Mouse (Mus musculus) intestine, embryonic 15.5 days (tissue): ENCODE results near the gene Apoa1. TPM values are rescaled to one million over a fixed set of nuclear protein-coding genes. Genes with fewer than 3 reads are reported as not detected.

Experiments used
- ATAC-seq: fragments of 200-750 bp; cut with Nextera tagmentation; 2 replicates; pipeline ENCODE4 v1.8.0; 2017; ENCODE audit warnings: moderate TSS enrichment, moderate library complexity
- H3K27ac ChIP-seq: fragments of 300-500 bp; sonication (generic); 2 replicates; pipeline ENCODE4 v1.5.1; 2015; ENCODE audit warnings: mild to moderate bottlenecking, inconsistent platforms
- H3K27me3 ChIP-seq: fragments of 300-500 bp; sonication (generic); replicated peaks from 2 replicates; pipeline ENCODE4 v1.6.1; 2015; ENCODE audit warnings: inconsistent platforms
- H3K36me3 ChIP-seq: fragments of 300-500 bp; sonication (generic); 2 replicates; pipeline ENCODE4 v1.6.1; 2015; ENCODE audit warnings: inconsistent platforms
- H3K4me1 ChIP-seq: fragments of 300-500 bp; sonication (generic); replicated peaks from 2 replicates; pipeline ENCODE4 v1.6.1; 2015; ENCODE audit warnings: inconsistent platforms
- H3K4me2 ChIP-seq: fragments of 300-500 bp; sonication (generic); replicated peaks from 2 replicates; pipeline ENCODE4 v1.6.1; 2015; ENCODE audit warnings: mild to moderate bottlenecking, inconsistent platforms
- H3K4me3 ChIP-seq: fragments of 300-500 bp; sonication (generic); replicated peaks from 2 replicates; pipeline ENCODE4 v1.5.1; 2015; ENCODE audit warnings: inconsistent platforms
- H3K9ac ChIP-seq: fragments of 300-500 bp; sonication (generic); 2 replicates; pipeline ENCODE4 v1.6.1; 2015; ENCODE audit warnings: inconsistent platforms
- H3K9me3 ChIP-seq: fragments of 300-500 bp; sonication (generic); 2 replicates; pipeline ENCODE4 v1.6.1; 2016; ENCODE audit warnings: inconsistent platforms
- WGBS: fragments of 180-500 bp; shearing (Covaris S2); methylation state at CpG from one replicate; pipeline ENCODE4 v1.1.7; 2015; 5-methylcytosine and 5-hydroxymethylcytosine counted together
- polyA plus RNA-seq: library from polyadenylated mRNA; unstranded; fragments of >200 nt; fragmentation: Nextera tagmentation; extraction: Ambion mirVana; gene quantifications from 2 replicates; pipeline ENCODE4 v1.2.1, GENCODE M21; 2015

The Apoa1 gene
- polyA plus RNA-seq, 1 experiment from 2014 or later, result 1,502 TPM

GRCm38 (mm10) chr9:46216744-46217470 lies 11.5 kb upstream of the Apoa1 start:
- no peak for ATAC-seq
- H3K36me3 ChIP-seq, result peaks cover 18% of the 10 kb centered on the region
- peaks cover 7% of the 10 kb centered on the region; the same call in 1 of the 2 replicates for H3K4me1 ChIP-seq
- H3K27me3 ChIP-seq, result no peaks in the 10 kb centered on the region
- 89% methylated on average over 13 of the region's 13 CpGs for WGBS
- no peak overlapping the region for H3K27ac ChIP-seq
- H3K9ac ChIP-seq, result no peak overlapping the region
- H3K4me3 ChIP-seq, result no peak overlapping the region
- H3K4me2 ChIP-seq, result no peak overlapping the region
- H3K9me3 ChIP-seq, result no peaks in the 10 kb centered on the region

- ATAC-seq, result no peak
- no peaks in the 10 kb centered on the region for H3K9me3 ChIP-seq
- no peak overlapping the region for H3K9ac ChIP-seq
- H3K4me3 ChIP-seq, result no peak overlapping the region
- H3K4me1 ChIP-seq, result peaks cover 7% of the 10 kb centered on the region; the same call in 1 of the 2 replicates
- H3K27ac ChIP-seq, result no peak overlapping the region
- no peaks in the 10 kb centered on the region for H3K27me3 ChIP-seq
- WGBS, result 79% methylated on average over 9 of the region's 9 CpGs
- H3K4me2 ChIP-seq, result no peak overlapping the region
- H3K36me3 ChIP-seq, result peaks cover 18% of the 10 kb centered on the region
Measured at GRCm38 (mm10) chr9:46218176-46218575, 10.2 kb upstream of the Apoa1 start.

- H3K9ac ChIP-seq, result no peak overlapping the region
- peaks cover 18% of the 10 kb centered on the region for H3K36me3 ChIP-seq
- no peak for ATAC-seq
- 79% methylated on average over 6 of the region's 6 CpGs for WGBS
- 0 out of 2 replicates have a peak, but pooled peaks cover 5% of the 10 kb centered on the region for H3K4me1 ChIP-seq
- H3K27ac ChIP-seq, result 0 out of 2 replicates have a peak overlapping the region, but pooled peaks have one; percentile 33
- H3K4me2 ChIP-seq, result no peak overlapping the region
- no peak overlapping the region for H3K4me3 ChIP-seq
- no peaks in the 10 kb centered on the region for H3K9me3 ChIP-seq
- no peaks in the 10 kb centered on the region for H3K27me3 ChIP-seq
Measured at GRCm38 (mm10) chr9:46223090-46223489, 5.3 kb upstream of the Apoa1 start.

- peak; percentile 60 for ATAC-seq
- no peak overlapping the region for H3K4me2 ChIP-seq
- H3K4me3 ChIP-seq, result no peak overlapping the region
- peaks cover 18% of the 10 kb centered on the region for H3K36me3 ChIP-seq
- H3K9ac ChIP-seq, result no peak overlapping the region
- peak overlapping the region; percentile 78 for H3K27ac ChIP-seq
- 63% methylated on average over 3 of the region's 3 CpGs for WGBS
- H3K27me3 ChIP-seq, result no peaks in the 10 kb centered on the region
- H3K9me3 ChIP-seq, result no peaks in the 10 kb centered on the region
- H3K4me1 ChIP-seq, result 0 out of 2 replicates have a peak, but pooled peaks cover 5% of the 10 kb centered on the region
Measured at GRCm38 (mm10) chr9:46224101-46224500, 4.3 kb upstream of the Apoa1 start.

GRCm38 (mm10) chr9:46224945-46225660 lies 3.3 kb upstream of the Apoa1 start:
- H3K4me1 ChIP-seq, result peaks cover 7% of the 10 kb centered on the region
- H3K36me3 ChIP-seq, result peaks cover 16% of the 10 kb centered on the region
- no peak for ATAC-seq
- 58% methylated on average over 5 of the region's 5 CpGs for WGBS
- H3K9me3 ChIP-seq, result no peaks in the 10 kb centered on the region
- no peak overlapping the region for H3K9ac ChIP-seq
- H3K4me2 ChIP-seq, result no peak overlapping the region
- no peak overlapping the region for H3K4me3 ChIP-seq
- no peaks in the 10 kb centered on the region for H3K27me3 ChIP-seq
- peak overlapping the region; percentile 78 for H3K27ac ChIP-seq

GRCm38 (mm10) chr9:46227064-46227614 lies 1.2 kb upstream of the Apoa1 start:
- Histone ChIP-seq H3K4me1 (peaks cover 14% of the 10 kb centered on the region), H3K4me3 (no peak overlapping the region), H3K27me3 (no peaks in the 10 kb centered on the region), H3K4me2 (no peak overlapping the region), H3K9ac (no peak overlapping the region), H3K27ac (0 out of 2 replicates have a peak overlapping the region, but pooled peaks have one; percentile 62), H3K36me3 (peaks cover under 1% of the 10 kb centered on the region; the same call in 1 of the 2 replicates), H3K9me3 (no peaks in the 10 kb centered on the region)
- ATAC-seq, result peak; percentile 39
- 68% methylated on average over 3 of the region's 3 CpGs for WGBS

- WGBS, result 15% methylated on average over 37 of the region's 37 CpGs
- no peaks in the 10 kb centered on the region for H3K9me3 ChIP-seq
- H3K9ac ChIP-seq, result peak overlapping the region; percentile 62
- peak overlapping the region; percentile 94 for H3K4me2 ChIP-seq
- peak; percentile 75 for ATAC-seq
- H3K27ac ChIP-seq, result peak overlapping the region; percentile 67
- H3K27me3 ChIP-seq, result no peaks in the 10 kb centered on the region
- H3K4me3 ChIP-seq, result peak overlapping the region; percentile 48
- no peaks in the 10 kb centered on the region for H3K36me3 ChIP-seq
- peaks cover 10% of the 10 kb centered on the region for H3K4me1 ChIP-seq
Measured at GRCm38 (mm10) chr9:46229573-46230449, 1.4 kb downstream of the Apoa1 start.

GRCm38 (mm10) chr9:46230450-46230975 lies 2.1 kb downstream of the Apoa1 start:
- WGBS, result 14% methylated on average over 13 of the region's 13 CpGs
- H3K36me3 ChIP-seq, result no peaks in the 10 kb centered on the region
- peak overlapping the region; percentile 67 for H3K27ac ChIP-seq
- peak overlapping the region; percentile 48 for H3K4me3 ChIP-seq
- H3K9me3 ChIP-seq, result no peaks in the 10 kb centered on the region
- H3K4me1 ChIP-seq, result peaks cover 13% of the 10 kb centered on the region
- peak overlapping the region; percentile 94 for H3K4me2 ChIP-seq
- peak overlapping the region; percentile 62 for H3K9ac ChIP-seq
- ATAC-seq, result no peak
- no peaks in the 10 kb centered on the region for H3K27me3 ChIP-seq

- peak overlapping the region; percentile 81 for H3K27ac ChIP-seq
- H3K4me3 ChIP-seq, result peak overlapping the region; percentile 10; the same call in 1 of the 2 replicates
- H3K9ac ChIP-seq, result peak overlapping the region; percentile 36; the same call in 1 of the 2 replicates
- WGBS, result 69% methylated on average over 6 of the region's 6 CpGs
- peak; percentile 71 for ATAC-seq
- peaks cover 9% of the 10 kb centered on the region for H3K4me1 ChIP-seq
- no peaks in the 10 kb centered on the region for H3K9me3 ChIP-seq
- H3K27me3 ChIP-seq, result no peaks in the 10 kb centered on the region
- H3K4me2 ChIP-seq, result peak overlapping the region; percentile 33
- no peaks in the 10 kb centered on the region for H3K36me3 ChIP-seq
Measured at GRCm38 (mm10) chr9:46235196-46235595, 6.8 kb downstream of the Apoa1 start.

- peak within 1 kb of the TSS; percentile 81 for H3K27ac ChIP-seq
Measured at GRCm38 (mm10) chr9:46235596-46235648, 7.0 kb downstream of the Apoa1 start, which contains the start of gene Apoc3. TSS of gene Apoc3 (minus strand) at chr9:46235636.

GRCm38 (mm10) chr9:46235649-46236048 lies 7.3 kb downstream of the Apoa1 start:
- H3K4me2 ChIP-seq, result peak overlapping the region; percentile 33
- H3K4me1 ChIP-seq, result peaks cover 7% of the 10 kb centered on the region
- no peaks in the 10 kb centered on the region for H3K36me3 ChIP-seq
- H3K4me3 ChIP-seq, result no peak overlapping the region
- peak overlapping the region; percentile 81 for H3K27ac ChIP-seq
- no peak overlapping the region for H3K9ac ChIP-seq
- WGBS, result 47% methylated on average over 4 of the region's 4 CpGs
- peak; percentile 83 for ATAC-seq
- no peaks in the 10 kb centered on the region for H3K27me3 ChIP-seq
- H3K9me3 ChIP-seq, result no peaks in the 10 kb centered on the region

More at GRCm38 (mm10) chr9:46235596-46235648, 7.0 kb downstream of the Apoa1 start, which contains the start of gene Apoc3:
- ATAC-seq, result no peak
- Histone ChIP-seq H3K4me3 (peak within 1 kb of the TSS; percentile 11; the same call in 1 of the 2 replicates), H3K4me2 (peak within 1 kb of the TSS; percentile 33), H3K4me1 (peaks cover 7% of the 10 kb centered on the region), H3K9me3 (no peaks in the 10 kb centered on the region), H3K27me3 (no peaks in the 10 kb centered on the region), H3K9ac (peak within 1 kb of the TSS; percentile 36), H3K36me3 (no peaks in the 10 kb centered on the region)
